Mouse (Mus musculus): ENCODE results near the gene Zglp1. TPM values are rescaled to one million over a fixed set of nuclear protein-coding genes. Genes with fewer than 3 reads are reported as not detected.

Gene Zglp1
- polyA plus RNA-seq, 1 experiment from 2014 or later = 0.61 TPM

GRCm38 (mm10) chr9:21016331-21017176 is 50.3 kb downstream of the Zglp1 start:
- no peaks in the 10 kb centered on the region for H3K36me3 ChIP-seq
- H3K4me3 ChIP-seq = peak overlapping the region; percentile 41
- H3K27me3 ChIP-seq (ENCODE audit: low read depth, poor library complexity, severe bottlenecking) = peaks cover 79% of the 10 kb centered on the region
- no peak overlapping the region for H3K27ac ChIP-seq
- H3K4me1 ChIP-seq = peaks cover 23% of the 10 kb centered on the region
- DNase-seq (ENCODE audit: low spot score) = no peak
- no peaks in the 10 kb centered on the region for H3K9me3 ChIP-seq (replicated peaks)
- WGBS = 4% methylated on average over 17 of the region's 17 CpGs

GRCm38 (mm10) chr9:21015571-21016130 is 51.2 kb downstream of the Zglp1 start, which contains the start of gene Icam1:
Gene Icam1, plus strand, starts transcription at chr9:21015985.
- peak; percentile 57 for DNase-seq (ENCODE audit: low spot score)
- Histone ChIP-seq H3K4me3 (peak within 1 kb of the TSS; percentile 41), H3K27ac (peak within 1 kb of the TSS; percentile 11; the same call in 1 of the 2 replicates), H3K4me1 (peaks cover 23% of the 10 kb centered on the region), H3K9me3 (replicated peaks) (no peaks in the 10 kb centered on the region), H3K27me3 (ENCODE audit: low read depth, poor library complexity, severe bottlenecking) (peaks cover 79% of the 10 kb centered on the region), H3K36me3 (no peaks in the 10 kb centered on the region)
- WGBS = under 1% methylated on average over 30 of the region's 30 CpGs

- Histone ChIP-seq H3K27ac (peak overlapping the region; percentile 11; the same call in 1 of the 2 replicates), H3K4me1 (peaks cover 23% of the 10 kb centered on the region), H3K36me3 (no peaks in the 10 kb centered on the region), H3K9me3 (replicated peaks) (no peaks in the 10 kb centered on the region), H3K27me3 (ENCODE audit: low read depth, poor library complexity, severe bottlenecking) (peaks cover 77% of the 10 kb centered on the region), H3K4me3 (peak overlapping the region; percentile 41)
- DNase-seq (ENCODE audit: low spot score) = no peak
- 2% methylated on average over 29 of the region's 29 CpGs for WGBS
These were observed 52.0 kb downstream of the Zglp1 start for GRCm38 (mm10) chr9:21014691-21015570.

MicroRNAs within 50 kb of the gene (microRNA counts, 519-probe panel; counts per million panel counts)
- 4,838 counts per million, percentile 84 among the panel's probes with 10 or more counts for microRNA mmu-miR-1900

Small RNA genes within 50 kb of the gene (microRNA-seq; reads per million reads assigned to microRNA genes)
- not detected for gene Mir1900
- 2.9 reads per million, percentile 1 among the genes with 10 or more reads in this experiment for gene Mir7082

Other genes with a start within 250 kb of the Zglp1 start
- not detected in 2 replicates for gene Rdh8, start 248.6 kb downstream of the Zglp1 start, polyA plus RNA-seq (2016; fragmentation: Nextera tagmentation; extraction: Ambion mirVana)
- gene A230050P20Rik, start 198.5 kb downstream of the Zglp1 start, polyA plus RNA-seq (2016; fragmentation: Nextera tagmentation; extraction: Ambion mirVana) = 1.7 and 1.8 TPM in 2 replicates
- gene Angptl6, start 187.4 kb downstream of the Zglp1 start, polyA plus RNA-seq (2016; fragmentation: Nextera tagmentation; extraction: Ambion mirVana) = 2.4 and 2.9 TPM in 2 replicates
- 103 and 121 TPM in 2 replicates for gene Ppan, start 178.9 kb downstream of the Zglp1 start, polyA plus RNA-seq (2016; fragmentation: Nextera tagmentation; extraction: Ambion mirVana)
- 415 and 453 TPM in 2 replicates for gene Eif3g, start 168.5 kb downstream of the Zglp1 start, polyA plus RNA-seq (2016; fragmentation: Nextera tagmentation; extraction: Ambion mirVana)
- gene Dnmt1, start 107.2 kb downstream of the Zglp1 start, polyA plus RNA-seq (2016; fragmentation: Nextera tagmentation; extraction: Ambion mirVana) = 173 and 178 TPM in 2 replicates
- 47.6 and 53.7 TPM in 2 replicates for gene S1pr2, start 90.3 kb downstream of the Zglp1 start, polyA plus RNA-seq (2016; fragmentation: Nextera tagmentation; extraction: Ambion mirVana)
- 177 and 190 TPM in 2 replicates for gene Mrpl4, start 64.4 kb downstream of the Zglp1 start, polyA plus RNA-seq (2016; fragmentation: Nextera tagmentation; extraction: Ambion mirVana)
- gene Icam1, start 51.1 kb downstream of the Zglp1 start, polyA plus RNA-seq (2016; fragmentation: Nextera tagmentation; extraction: Ambion mirVana) = 6.2 and 7.6 TPM in 2 replicates
- gene Icam4, start 37.7 kb downstream of the Zglp1 start, polyA plus RNA-seq (2016; fragmentation: Nextera tagmentation; extraction: Ambion mirVana) = 5.1 and 5.4 TPM in 2 replicates
- gene Icam5, start 35.0 kb downstream of the Zglp1 start, polyA plus RNA-seq (2016; fragmentation: Nextera tagmentation; extraction: Ambion mirVana) = 0.05 TPM in 1 of 2 replicates, not detected in the other
- gene Gm49373, start 6.0 kb upstream of the Zglp1 start, polyA plus RNA-seq (2016; fragmentation: Nextera tagmentation; extraction: Ambion mirVana) = 0.68 and 0.81 TPM in 2 replicates
- gene Fdx1l, start 6.5 kb upstream of the Zglp1 start, polyA plus RNA-seq (2016; fragmentation: Nextera tagmentation; extraction: Ambion mirVana) = 69.5 and 74.7 TPM in 2 replicates
- gene Gm38431, start 24.9 kb upstream of the Zglp1 start, polyA plus RNA-seq (2016; fragmentation: Nextera tagmentation; extraction: Ambion mirVana) = 5.4 TPM in 2 replicates
- 109 and 115 TPM in 2 replicates for gene Raver1, start 24.9 kb upstream of the Zglp1 start, polyA plus RNA-seq (2016; fragmentation: Nextera tagmentation; extraction: Ambion mirVana)
- gene Tyk2, start 64.2 kb upstream of the Zglp1 start, polyA plus RNA-seq (2016; fragmentation: Nextera tagmentation; extraction: Ambion mirVana) = 11.5 and 15.3 TPM in 2 replicates
- gene Cdc37, start 82.9 kb upstream of the Zglp1 start, polyA plus RNA-seq (2016; fragmentation: Nextera tagmentation; extraction: Ambion mirVana) = 434 and 487 TPM in 2 replicates
- 3.6 and 4.5 TPM in 2 replicates for gene Pde4a, start 98.6 kb upstream of the Zglp1 start, polyA plus RNA-seq (2016; fragmentation: Nextera tagmentation; extraction: Ambion mirVana)
- 50.4 and 61.7 TPM in 2 replicates for gene Keap1, start 172.3 kb upstream of the Zglp1 start, polyA plus RNA-seq (2016; fragmentation: Nextera tagmentation; extraction: Ambion mirVana)
- 0.15 and 0.33 TPM in 2 replicates for gene S1pr5, start 181.3 kb upstream of the Zglp1 start, polyA plus RNA-seq (2016; fragmentation: Nextera tagmentation; extraction: Ambion mirVana)
- 38.5 and 41.3 TPM in 2 replicates for gene Atg4d, start 198.2 kb upstream of the Zglp1 start, polyA plus RNA-seq (2016; fragmentation: Nextera tagmentation; extraction: Ambion mirVana)
- gene Kri1, start 220.9 kb upstream of the Zglp1 start, polyA plus RNA-seq (2016; fragmentation: Nextera tagmentation; extraction: Ambion mirVana) = 18.9 and 19.1 TPM in 2 replicates
- 32.7 and 38.0 TPM in 2 replicates for gene Cdkn2d, start 224.3 kb upstream of the Zglp1 start, polyA plus RNA-seq (2016; fragmentation: Nextera tagmentation; extraction: Ambion mirVana)
- 7.8 and 8.6 TPM in 2 replicates for gene Ap1m2, start 245.2 kb upstream of the Zglp1 start, polyA plus RNA-seq (2016; fragmentation: Nextera tagmentation; extraction: Ambion mirVana)